Mouse (Mus musculus) lung, postnatal 0 days (tissue): Measurements from ENCODE around the gene Camk1d. TPM values are rescaled to one million over a fixed set of nuclear protein-coding genes. Genes with fewer than 3 reads are reported as not detected.

Experiments
- ATAC-seq: fragments of 200-750 bp; cut with Nextera tagmentation; 2 replicates; pipeline ENCODE4 v1.8.0; 2017; ENCODE audit warnings: moderate library complexity
- DNase-seq: peaks from one replicate; pipeline ENCODE4 v3.0.0-alpha.2; 2016; ENCODE audit warnings: low spot score
- H3K27ac ChIP-seq: fragments of 300-500 bp; sonication (generic); 2 replicates; pipeline ENCODE4 v1.5.1; 2014; ENCODE audit warnings: antibody characterized with exemption, mild to moderate bottlenecking, low read length, mixed read lengths
- H3K27me3 ChIP-seq: fragments of 300-500 bp; sonication (generic); replicated peaks from 2 replicates; pipeline ENCODE4 v1.6.1; 2014; ENCODE audit warnings: low read length, mixed read lengths; ENCODE audit not compliant: insufficient read depth
- H3K36me3 ChIP-seq: fragments of 300-500 bp; sonication (generic); 2 replicates; pipeline ENCODE4 v1.6.1; 2014; ENCODE audit warnings: low read length, mixed read lengths; ENCODE audit not compliant: insufficient read depth
- H3K4me1 ChIP-seq: fragments of 300-500 bp; sonication (generic); 2 replicates; pipeline ENCODE4 v1.6.1; 2014; ENCODE audit warnings: antibody characterized with exemption, low read depth, low read length, mixed read lengths; ENCODE audit not compliant: insufficient read depth
- H3K4me2 ChIP-seq: fragments of 300-500 bp; sonication (generic); replicated peaks from 2 replicates; pipeline ENCODE4 v1.6.1; 2014; ENCODE audit warnings: low read depth, mild to moderate bottlenecking, low read length, moderate library complexity, mixed read lengths
- H3K4me3 ChIP-seq: fragments of 300-500 bp; sonication (generic); 2 replicates; pipeline ENCODE4 v1.5.1; 2014; ENCODE audit warnings: low read depth, low read length
- H3K9ac ChIP-seq: fragments of 300-500 bp; sonication (generic); replicated peaks from 2 replicates; pipeline ENCODE4 v1.6.1; 2014; ENCODE audit warnings: low read depth, mild to moderate bottlenecking
- H3K9me3 ChIP-seq: fragments of 300-500 bp; sonication (generic); 2 replicates; pipeline ENCODE4 v1.6.1; 2016; ENCODE audit warnings: low read length, mixed read lengths
- CTCF ChIP-seq: IDR thresholded peaks from 2 replicates; pipeline ENCODE4 v1.5.1; 2016; ENCODE audit warnings: antibody characterized with exemption, mild to moderate bottlenecking
- EP300 ChIP-seq: IDR thresholded peaks from 2 replicates; pipeline ENCODE4 v1.6.1; 2016; ENCODE audit warnings: antibody characterized with exemption, mild to moderate bottlenecking, control low read depth
- WGBS: fragments of 180-500 bp; shearing (Covaris S2); extraction: QIAGEN DNeasy Blood & Tissue Kit; methylation state at CpG from one replicate; pipeline ENCODE4 v1.1.7; 2014; 5-methylcytosine and 5-hydroxymethylcytosine counted together
- polyA plus RNA-seq: library from polyadenylated mRNA; unstranded; fragments of >200 nt; fragmentation: Nextera tagmentation; extraction: Ambion mirVana; gene quantifications from 2 replicates; pipeline ENCODE4 v1.2.1, GENCODE M21; 2015

Camk1d gene
- polyA plus RNA-seq, 1 experiment from 2014 or later, result 2.2 TPM

DNA sequence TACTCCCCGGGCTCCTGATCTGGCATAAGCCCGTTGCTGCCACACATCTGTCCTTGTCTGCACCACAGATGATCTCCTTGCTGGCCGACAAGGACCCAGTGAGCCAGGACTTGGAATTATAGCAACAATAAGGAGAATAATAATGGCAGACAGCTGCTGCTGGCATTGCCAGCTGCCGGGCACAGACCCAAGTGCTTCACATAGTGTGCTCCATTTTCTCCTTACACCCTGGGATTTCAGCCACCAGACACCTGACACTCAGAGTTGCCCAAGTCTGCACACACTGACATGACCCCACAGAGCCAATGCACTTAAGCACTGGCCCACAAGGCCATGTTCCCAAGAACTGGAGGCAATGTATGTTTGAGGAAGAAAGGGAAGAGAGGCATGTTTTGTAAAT lies 214.7 kb downstream of the Camk1d start:
- DNase-seq (no peak), ATAC-seq (no peak)
- H3K9ac ChIP-seq, result no peak overlapping the region
- no peak overlapping the region for H3K4me2 ChIP-seq
- no peaks in the 10 kb centered on the region for H3K9me3 ChIP-seq
- H3K4me1 ChIP-seq, result no peaks in the 10 kb centered on the region
- 68% methylated on average over 4 of the region's 4 CpGs for WGBS
- TF ChIP-seq EP300 (no peak), CTCF (no peak)
- H3K36me3 ChIP-seq, result no peaks in the 10 kb centered on the region
- no peak overlapping the region for H3K27ac ChIP-seq
- H3K4me3 ChIP-seq, result no peak overlapping the region
- H3K27me3 ChIP-seq, result no peaks in the 10 kb centered on the region

DNA sequence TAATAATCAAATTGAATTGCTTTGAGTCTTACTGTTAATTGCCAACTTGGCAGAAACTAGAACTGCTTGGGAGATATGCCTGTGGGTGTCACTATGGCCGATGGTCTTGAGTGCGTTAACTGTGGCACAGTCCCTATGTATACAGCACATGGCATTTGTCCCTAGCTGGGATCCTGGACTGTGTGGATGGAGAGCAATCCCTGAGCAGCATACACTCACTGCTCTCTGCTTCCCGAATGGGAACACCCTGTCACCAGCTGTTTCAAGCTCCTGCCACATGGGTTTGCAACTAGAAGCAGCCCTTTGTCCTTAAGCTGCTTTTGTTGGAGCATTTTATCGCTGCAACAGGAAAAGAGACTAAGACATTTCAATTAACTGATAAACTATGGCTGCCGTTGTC lies 224.4 kb downstream of the Camk1d start:
- no peak overlapping the region for H3K4me3 ChIP-seq
- H3K4me1 ChIP-seq, result no peaks in the 10 kb centered on the region
- 66% methylated on average over 5 of the region's 5 CpGs for WGBS
- TF ChIP-seq EP300 (no peak), CTCF (no peak)
- no peak overlapping the region for H3K4me2 ChIP-seq
- no peak for ATAC-seq
- no peaks in the 10 kb centered on the region for H3K36me3 ChIP-seq
- no peak overlapping the region for H3K9ac ChIP-seq
- H3K27me3 ChIP-seq, result no peaks in the 10 kb centered on the region
- H3K27ac ChIP-seq, result no peak overlapping the region
- no peak for DNase-seq
- no peaks in the 10 kb centered on the region for H3K9me3 ChIP-seq

DNA sequence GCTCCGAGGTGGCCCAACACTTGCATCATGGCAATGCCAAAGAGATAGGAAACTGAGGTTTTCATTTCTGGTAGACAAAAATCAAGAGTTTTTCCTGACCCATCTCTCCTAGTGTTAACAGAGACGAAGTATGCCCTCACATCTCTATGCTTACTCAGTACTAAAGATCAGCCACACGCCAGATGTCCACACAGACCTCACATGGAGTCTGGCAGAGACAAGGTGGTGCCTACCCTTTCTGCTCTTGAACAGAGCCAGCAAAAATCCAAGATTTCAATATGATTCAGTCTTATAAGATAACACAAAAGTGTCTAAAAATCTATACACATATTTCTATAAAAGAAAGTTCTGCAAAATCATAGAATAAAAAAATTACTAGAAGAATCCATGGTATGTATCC lies 227.0 kb downstream of the Camk1d start:
- TF ChIP-seq CTCF (no peak), EP300 (no peak)
- Histone ChIP-seq H3K4me2 (no peak overlapping the region), H3K9me3 (no peaks in the 10 kb centered on the region), H3K4me1 (no peaks in the 10 kb centered on the region), H3K9ac (no peak overlapping the region), H3K36me3 (no peaks in the 10 kb centered on the region), H3K27me3 (no peaks in the 10 kb centered on the region), H3K4me3 (no peak overlapping the region), H3K27ac (no peak overlapping the region)
- DNase-seq (no peak), ATAC-seq (no peak)
- 83% methylated on average over 3 of the region's 3 CpGs for WGBS

DNA sequence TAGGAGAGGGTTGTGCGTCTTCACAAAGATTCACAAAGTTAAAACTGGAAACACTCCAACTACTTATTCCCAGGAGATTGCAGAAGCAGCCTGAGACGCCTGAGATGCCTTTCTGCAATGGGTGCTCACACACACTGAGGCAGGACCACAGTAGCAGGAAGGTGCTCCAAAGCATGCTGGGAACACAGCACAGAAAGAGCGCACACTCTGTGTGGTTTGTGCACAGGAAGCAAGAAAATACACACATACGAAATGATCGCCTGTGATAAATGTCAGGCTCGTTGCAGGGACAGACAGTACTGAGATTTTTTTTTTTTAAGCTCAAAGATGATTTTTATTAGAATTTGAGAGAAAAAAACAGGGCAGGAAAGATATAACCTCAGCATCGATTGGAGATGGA lies 227.7 kb downstream of the Camk1d start:
- H3K36me3 ChIP-seq, result no peaks in the 10 kb centered on the region
- H3K9me3 ChIP-seq, result no peaks in the 10 kb centered on the region
- H3K9ac ChIP-seq, result no peak overlapping the region
- 67% methylated on average over 7 of the region's 7 CpGs for WGBS
- H3K4me2 ChIP-seq, result no peak overlapping the region
- no peak for TF ChIP-seq EP300
- TF ChIP-seq CTCF, result no peak
- ATAC-seq, result no peak
- no peak overlapping the region for H3K4me3 ChIP-seq
- no peak overlapping the region for H3K27ac ChIP-seq
- no peaks in the 10 kb centered on the region for H3K4me1 ChIP-seq
- no peak for DNase-seq
- no peaks in the 10 kb centered on the region for H3K27me3 ChIP-seq

DNA sequence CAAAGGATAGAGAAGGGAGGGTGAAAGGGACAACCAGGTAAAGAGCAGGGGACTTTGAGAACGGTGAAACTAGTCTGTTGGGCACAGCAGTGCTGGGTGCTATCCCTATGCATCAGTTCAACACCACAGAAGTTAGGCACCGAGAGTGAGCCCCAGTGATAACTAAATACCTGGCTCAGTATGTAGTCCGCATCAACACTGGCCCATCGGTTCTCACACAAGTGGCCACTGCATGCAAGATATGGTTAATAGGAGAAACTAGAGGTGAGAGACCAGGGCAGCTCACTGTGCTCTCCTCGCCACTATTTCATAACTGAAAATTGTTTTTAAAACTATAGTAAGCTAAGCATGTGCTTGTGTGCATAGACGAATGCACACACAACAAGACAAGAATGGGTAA lies 228.5 kb downstream of the Camk1d start:
- Histone ChIP-seq H3K4me2 (no peak overlapping the region), H3K27me3 (no peaks in the 10 kb centered on the region), H3K27ac (no peak overlapping the region), H3K4me3 (no peak overlapping the region), H3K9ac (no peak overlapping the region), H3K4me1 (no peaks in the 10 kb centered on the region), H3K36me3 (no peaks in the 10 kb centered on the region), H3K9me3 (no peaks in the 10 kb centered on the region)
- WGBS, result 86% methylated on average over 6 of the region's 6 CpGs
- ATAC-seq, result no peak
- no peak for TF ChIP-seq CTCF
- TF ChIP-seq EP300, result no peak
- no peak for DNase-seq

DNA sequence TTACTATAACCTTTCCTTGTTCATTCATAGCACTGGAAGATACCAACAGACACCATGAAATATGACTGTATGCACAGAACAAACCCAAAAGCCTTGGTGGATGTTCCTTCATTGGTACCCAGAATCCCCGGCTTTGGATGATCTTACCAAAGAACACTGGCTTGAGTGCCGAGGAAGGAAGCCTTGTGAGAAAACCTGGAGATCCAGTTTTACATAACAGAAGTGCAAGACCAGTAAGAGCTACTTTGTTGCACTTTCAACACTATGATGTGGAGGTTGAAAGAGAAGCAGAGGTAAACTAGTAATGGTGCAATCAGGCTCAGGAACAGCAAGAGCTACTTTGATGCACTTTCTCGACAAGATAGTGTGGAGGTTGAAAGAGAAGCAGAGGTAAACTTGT lies 234.4 kb downstream of the Camk1d start:
- no peak overlapping the region for H3K27ac ChIP-seq
- no peaks in the 10 kb centered on the region for H3K9me3 ChIP-seq
- 73% methylated on average over 3 of the region's 3 CpGs for WGBS
- no peak overlapping the region for H3K4me2 ChIP-seq
- ATAC-seq (no peak), DNase-seq (no peak)
- H3K27me3 ChIP-seq, result no peaks in the 10 kb centered on the region
- H3K9ac ChIP-seq, result no peak overlapping the region
- TF ChIP-seq EP300 (no peak), CTCF (no peak)
- H3K36me3 ChIP-seq, result no peaks in the 10 kb centered on the region
- H3K4me1 ChIP-seq, result no peaks in the 10 kb centered on the region
- H3K4me3 ChIP-seq, result no peak overlapping the region

DNA sequence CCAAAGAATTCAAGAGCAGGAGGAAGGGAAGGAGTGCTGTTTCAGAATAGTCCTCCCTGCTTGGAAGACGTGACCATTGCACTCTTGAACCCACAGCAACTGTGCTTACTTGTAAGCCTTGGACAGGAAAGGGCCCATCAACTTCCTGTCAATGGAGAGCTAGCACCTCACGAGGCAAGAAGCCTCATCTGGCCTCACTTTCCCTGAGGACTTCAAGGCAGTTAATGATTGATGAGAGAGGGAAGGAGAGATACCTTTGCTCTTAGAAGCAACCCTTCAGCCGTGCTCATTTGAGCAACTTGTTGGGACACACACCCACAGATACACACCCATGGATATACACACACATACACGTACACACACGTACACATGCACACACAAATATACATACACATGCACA lies 235.6 kb downstream of the Camk1d start:
- no peak for ATAC-seq
- DNase-seq, result no peak
- Histone ChIP-seq H3K27me3 (no peaks in the 10 kb centered on the region), H3K4me2 (no peak overlapping the region), H3K4me1 (no peaks in the 10 kb centered on the region), H3K27ac (no peak overlapping the region), H3K9me3 (no peaks in the 10 kb centered on the region), H3K36me3 (no peaks in the 10 kb centered on the region), H3K9ac (no peak overlapping the region), H3K4me3 (no peak overlapping the region)
- 68% methylated on average over 5 of the region's 5 CpGs for WGBS
- no peak for TF ChIP-seq EP300
- no peak for TF ChIP-seq CTCF
